Mouse (Mus musculus): Measurements from ENCODE around the gene Adgrd1. TPM values are rescaled to one million over a fixed set of nuclear protein-coding genes. Genes with fewer than 3 reads are reported as not detected.

Adgrd1 gene
- polyA plus RNA-seq, 1 experiment, result 0.06 TPM

DNA sequence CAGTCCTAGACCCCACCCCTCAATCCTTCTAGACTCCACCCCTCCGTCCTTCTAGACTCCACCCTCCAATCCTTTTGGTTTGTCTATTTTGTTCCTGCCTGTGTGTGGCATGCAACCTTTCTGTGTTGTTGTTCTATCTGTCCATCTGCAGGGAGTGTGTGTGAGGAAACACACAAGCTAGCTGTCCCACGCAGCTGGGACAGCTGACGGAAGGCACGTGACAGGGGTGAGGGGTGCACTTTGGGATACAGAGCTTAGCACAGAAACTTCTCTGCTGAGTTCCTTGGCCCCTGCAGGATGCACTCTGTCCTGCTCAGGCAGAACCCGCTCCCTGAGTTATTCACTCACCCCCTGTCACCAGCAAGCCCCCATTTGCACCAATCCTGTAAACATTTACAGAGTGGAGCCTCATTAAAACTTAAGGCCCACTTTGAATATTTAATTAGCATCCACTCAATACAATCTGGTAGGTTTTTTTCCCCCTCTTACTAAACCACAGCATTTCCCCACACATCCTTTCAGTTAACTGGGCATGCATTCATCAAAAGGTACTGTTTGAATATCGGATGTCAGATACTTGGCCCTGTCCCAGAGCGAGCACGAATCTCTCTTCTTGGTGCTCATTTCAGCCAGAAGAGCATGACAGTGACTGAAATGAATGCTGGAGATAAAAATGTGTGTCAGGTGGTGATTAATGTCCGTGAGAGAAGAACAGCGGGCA is 4.0 kb upstream of the Adgrd1 start:
- TF ChIP-seq FLI1 (IDR thresholded peaks at IDR 0.05; ENCODE audit: low read length) (no peak), GATA1 (IDR thresholded peaks at IDR 0.05; ENCODE audit: borderline replicate concordance, low read length) (no peak)
- H3K4me3 ChIP-seq (replicated peaks), result no peak overlapping the region
- no peaks in the 10 kb centered on the region for H3K9me3 ChIP-seq
- H3K4me1 ChIP-seq, result peaks cover 11% of the 10 kb centered on the region
- peaks cover 20% of the 10 kb centered on the region for H3K27me3 ChIP-seq (replicated peaks)
- H3K36me3 ChIP-seq (replicated peaks; ENCODE audit: low read length), result no peaks in the 10 kb centered on the region

DNA sequence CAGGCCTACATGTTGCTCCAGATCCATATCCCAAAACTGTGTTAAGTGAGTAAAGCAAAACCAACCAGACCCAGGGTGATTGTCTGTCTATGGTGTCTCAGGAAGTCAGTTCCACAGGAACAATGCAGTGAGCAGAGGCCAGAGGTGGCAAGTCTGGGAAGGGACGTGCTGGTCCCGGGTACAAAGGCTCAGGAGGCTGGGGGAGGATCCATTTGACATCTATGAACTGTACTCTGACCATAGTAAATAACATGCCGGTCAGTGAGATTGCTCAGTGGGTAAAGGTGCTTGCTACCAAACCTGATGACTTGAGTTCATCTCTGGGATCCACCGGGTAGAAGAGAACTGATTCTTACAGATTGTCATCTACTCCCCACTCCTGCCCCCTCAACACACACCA is 3.4 kb upstream of the Adgrd1 start:
- no peaks in the 10 kb centered on the region for H3K36me3 ChIP-seq (replicated peaks; ENCODE audit: low read length)
- no peak overlapping the region for H3K4me3 ChIP-seq (replicated peaks)
- H3K9me3 ChIP-seq, result no peaks in the 10 kb centered on the region
- H3K4me1 ChIP-seq, result peaks cover 11% of the 10 kb centered on the region
- H3K27me3 ChIP-seq (replicated peaks), result peaks cover 22% of the 10 kb centered on the region
- TF ChIP-seq GATA1 (IDR thresholded peaks at IDR 0.05; ENCODE audit: borderline replicate concordance, low read length) (no peak), FLI1 (IDR thresholded peaks at IDR 0.05; ENCODE audit: low read length) (no peak)

DNA sequence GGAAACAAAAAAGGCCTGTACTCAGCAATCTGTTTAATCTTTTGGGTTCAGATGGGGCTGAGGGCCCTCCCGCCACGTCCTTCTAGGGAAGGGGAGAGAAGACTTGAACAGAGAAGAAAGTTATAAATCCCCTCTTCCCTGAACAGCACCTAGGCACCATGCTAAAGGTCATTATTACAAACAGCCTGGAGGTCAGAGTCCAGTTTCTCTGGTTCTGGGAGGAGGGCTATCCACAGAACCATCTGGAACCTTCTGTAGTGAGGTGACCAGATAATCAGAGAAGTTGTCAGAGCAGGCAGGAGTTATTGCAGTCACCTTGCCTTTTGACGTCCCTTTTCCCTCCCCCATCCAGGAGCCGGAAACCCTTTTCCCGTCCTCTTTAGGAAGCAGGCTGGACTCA is 2.3 kb upstream of the Adgrd1 start:
- no peak for TF ChIP-seq GATA1 (IDR thresholded peaks at IDR 0.05; ENCODE audit: borderline replicate concordance, low read length)
- TF ChIP-seq FLI1 (IDR thresholded peaks at IDR 0.05; ENCODE audit: low read length), result no peak
- H3K4me1 ChIP-seq, result peaks cover 11% of the 10 kb centered on the region
- H3K9me3 ChIP-seq, result no peaks in the 10 kb centered on the region
- peaks cover 22% of the 10 kb centered on the region for H3K27me3 ChIP-seq (replicated peaks)
- no peak overlapping the region for H3K4me3 ChIP-seq (replicated peaks)
- no peaks in the 10 kb centered on the region for H3K36me3 ChIP-seq (replicated peaks; ENCODE audit: low read length)

DNA sequence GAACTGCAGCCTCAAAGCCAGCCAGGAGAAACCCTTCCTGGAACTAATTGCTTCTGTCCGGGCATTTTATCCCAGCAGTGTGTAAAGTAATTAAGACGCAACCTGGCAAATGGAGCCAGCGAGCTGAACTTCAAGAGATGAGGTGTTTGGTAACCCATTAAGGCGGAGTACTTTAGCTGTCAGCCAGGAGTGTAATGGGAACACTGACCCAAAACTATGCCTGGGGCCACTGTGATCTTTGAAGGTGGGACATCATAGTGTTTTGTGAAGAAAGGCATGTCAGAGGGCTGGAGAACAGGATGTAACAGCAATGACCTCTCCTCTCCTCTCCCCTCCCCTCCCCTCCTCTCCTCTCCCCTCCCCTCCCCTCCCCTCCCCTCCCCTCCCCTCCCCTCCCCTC is 7.5 kb downstream of the Adgrd1 start:
- no peak for TF ChIP-seq FLI1 (IDR thresholded peaks at IDR 0.05; ENCODE audit: low read length)
- no peak for TF ChIP-seq GATA1 (IDR thresholded peaks at IDR 0.05; ENCODE audit: borderline replicate concordance, low read length)
- Histone ChIP-seq H3K27me3 (replicated peaks) (peaks cover 20% of the 10 kb centered on the region), H3K9me3 (no peaks in the 10 kb centered on the region)

DNA sequence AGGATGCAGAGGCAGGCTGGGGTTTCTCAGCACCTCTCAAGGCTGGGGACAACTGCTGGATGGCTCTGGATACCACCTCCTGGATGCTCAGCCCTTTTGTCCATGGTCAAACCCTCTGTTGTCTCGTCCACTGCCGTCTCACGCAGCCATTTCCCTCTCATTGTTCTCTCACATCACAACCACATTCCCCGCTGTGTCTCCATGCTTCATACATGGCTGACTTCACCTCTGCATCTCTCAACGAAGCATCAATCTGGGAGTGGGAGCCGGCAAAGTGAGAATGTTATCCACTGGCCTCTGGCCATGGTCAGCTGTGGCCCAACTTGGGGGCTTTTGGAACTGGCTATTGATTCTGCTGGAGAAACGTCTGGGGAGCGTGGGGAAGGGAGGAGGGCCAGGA is 15.2 kb downstream of the Adgrd1 start:
- H3K9me3 ChIP-seq, result no peaks in the 10 kb centered on the region
- H3K4me3 ChIP-seq (replicated peaks), result no peak overlapping the region
- TF ChIP-seq GATA1 (IDR thresholded peaks at IDR 0.05; ENCODE audit: borderline replicate concordance, low read length), result no peak
- TF ChIP-seq FLI1 (IDR thresholded peaks at IDR 0.05; ENCODE audit: low read length), result no peak
- H3K36me3 ChIP-seq (replicated peaks; ENCODE audit: low read length), result no peaks in the 10 kb centered on the region
- H3K4me1 ChIP-seq, result no peaks in the 10 kb centered on the region
- H3K27me3 ChIP-seq (replicated peaks), result peaks cover 18% of the 10 kb centered on the region

More for the DNA sequence above, 7.5 kb downstream of the Adgrd1 start:
- Histone ChIP-seq H3K4me1 (no peaks in the 10 kb centered on the region), H3K4me3 (replicated peaks) (no peak overlapping the region), H3K36me3 (replicated peaks; ENCODE audit: low read length) (no peaks in the 10 kb centered on the region)

DNA sequence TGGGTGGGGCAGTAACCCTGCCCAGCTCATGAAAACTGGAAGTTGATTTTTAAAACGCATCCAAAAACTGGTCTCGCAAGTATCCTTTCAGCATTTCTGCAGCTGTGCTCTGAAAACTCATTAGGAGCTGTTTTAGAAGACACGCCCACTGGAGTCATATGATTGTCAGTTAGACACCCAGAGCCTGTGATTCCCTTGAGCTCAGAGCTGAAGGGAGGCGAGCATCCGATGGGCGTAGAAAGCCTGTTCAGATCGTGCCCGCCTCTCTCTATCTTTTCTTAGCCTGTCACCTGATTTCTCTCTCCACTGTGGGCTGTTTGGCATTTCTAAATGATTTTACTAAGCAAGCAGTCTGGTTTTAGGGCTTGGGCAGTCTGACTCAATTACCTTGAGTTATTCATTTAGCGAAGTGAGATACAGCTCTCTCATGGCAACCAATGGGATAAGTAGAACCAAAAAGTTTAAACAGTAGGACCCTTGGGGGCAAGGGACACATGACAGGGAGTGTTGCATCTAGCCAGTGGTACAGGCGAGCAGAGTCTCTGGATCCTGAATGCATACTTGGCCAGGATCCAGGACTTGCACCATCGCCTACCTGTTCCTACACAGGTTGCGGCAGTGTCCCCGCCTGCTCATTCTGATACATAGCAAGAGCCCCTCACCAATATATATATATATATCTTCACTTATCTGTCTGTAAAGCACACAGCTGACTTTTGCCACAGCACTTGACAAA is 17.4 kb downstream of the Adgrd1 start:
- Histone ChIP-seq H3K27me3 (replicated peaks) (peaks cover 12% of the 10 kb centered on the region), H3K36me3 (replicated peaks; ENCODE audit: low read length) (no peaks in the 10 kb centered on the region), H3K9me3 (no peaks in the 10 kb centered on the region), H3K4me3 (replicated peaks) (no peak overlapping the region), H3K4me1 (no peaks in the 10 kb centered on the region)
- no peak for TF ChIP-seq GATA1 (IDR thresholded peaks at IDR 0.05; ENCODE audit: borderline replicate concordance, low read length)
- TF ChIP-seq FLI1 (IDR thresholded peaks at IDR 0.05; ENCODE audit: low read length), result no peak

DNA sequence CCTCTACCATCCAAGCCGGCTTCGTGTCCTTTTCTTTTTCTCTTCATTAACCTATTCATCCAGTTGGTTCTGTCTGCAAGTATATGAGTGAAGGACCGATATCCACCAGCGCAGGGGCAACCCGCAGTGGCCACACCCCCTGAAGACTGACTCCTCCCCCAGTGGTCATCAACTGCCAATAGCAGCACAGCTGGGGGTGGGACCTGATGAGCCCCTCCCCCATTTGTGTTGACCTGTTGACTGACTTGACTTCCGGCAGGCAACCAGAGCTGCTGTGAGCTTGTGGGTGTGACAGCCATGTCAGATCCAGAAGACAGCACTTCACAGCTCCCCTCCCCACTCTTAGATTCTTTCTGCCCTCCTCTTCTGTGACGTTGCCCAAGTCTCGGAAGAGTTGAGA is 19.7 kb downstream of the Adgrd1 start:
- H3K27me3 ChIP-seq (replicated peaks), result peaks cover 5% of the 10 kb centered on the region
- TF ChIP-seq FLI1 (IDR thresholded peaks at IDR 0.05; ENCODE audit: low read length), result no peak
- no peak for TF ChIP-seq GATA1 (IDR thresholded peaks at IDR 0.05; ENCODE audit: borderline replicate concordance, low read length)
- no peaks in the 10 kb centered on the region for H3K36me3 ChIP-seq (replicated peaks; ENCODE audit: low read length)
- H3K4me3 ChIP-seq (replicated peaks), result no peak overlapping the region
- H3K9me3 ChIP-seq, result no peaks in the 10 kb centered on the region
- H3K4me1 ChIP-seq, result no peaks in the 10 kb centered on the region

DNA sequence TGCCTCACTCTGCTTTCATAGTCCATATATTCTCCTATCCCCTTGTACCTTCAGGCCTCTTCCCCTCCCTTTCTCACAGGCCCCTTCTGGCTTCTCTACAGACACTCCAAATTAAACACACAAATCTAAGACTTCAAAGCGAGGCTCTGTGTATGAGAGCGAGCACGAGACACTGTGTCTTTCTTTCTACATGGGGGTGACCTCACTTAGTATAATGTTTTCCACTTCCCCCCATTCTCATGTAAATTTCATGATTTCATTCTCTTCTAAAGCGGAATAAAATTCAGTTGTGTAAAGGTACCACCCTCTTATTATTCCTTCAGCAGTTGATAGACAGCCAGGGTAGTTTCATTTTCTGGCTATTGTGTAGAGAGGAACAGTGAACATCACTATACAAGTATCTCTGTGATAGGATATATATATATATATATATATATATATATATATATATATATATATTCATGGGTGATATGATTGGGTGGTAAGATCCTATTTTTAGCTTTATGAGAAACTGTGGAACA is 21.1 kb downstream of the Adgrd1 start:
- TF ChIP-seq GATA1 (IDR thresholded peaks at IDR 0.05; ENCODE audit: borderline replicate concordance, low read length) (no peak), FLI1 (IDR thresholded peaks at IDR 0.05; ENCODE audit: low read length) (no peak)
- no peak overlapping the region for H3K4me3 ChIP-seq (replicated peaks)
- no peaks in the 10 kb centered on the region for H3K9me3 ChIP-seq
- H3K27me3 ChIP-seq (replicated peaks), result peaks cover 8% of the 10 kb centered on the region
- no peaks in the 10 kb centered on the region for H3K4me1 ChIP-seq
- no peaks in the 10 kb centered on the region for H3K36me3 ChIP-seq (replicated peaks; ENCODE audit: low read length)

DNA sequence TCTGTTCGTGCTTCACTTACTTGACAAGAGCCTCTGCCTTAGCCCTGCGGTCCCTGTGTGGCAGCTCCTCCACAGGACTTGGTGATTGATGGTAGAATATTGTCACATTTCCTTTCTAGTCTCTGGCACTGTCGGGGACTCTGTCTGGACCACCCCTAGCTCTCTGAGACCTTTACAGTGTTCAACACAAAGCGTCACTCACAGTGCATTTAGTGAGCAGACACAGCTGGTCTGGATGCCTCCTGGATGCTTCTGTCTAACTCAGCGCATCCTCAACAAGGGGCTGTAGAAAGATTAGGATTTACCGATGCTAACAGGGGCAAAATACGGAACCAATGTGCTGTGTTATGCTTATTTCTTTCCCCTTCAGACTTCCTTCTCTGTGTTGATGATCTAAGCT is 22.0 kb downstream of the Adgrd1 start:
- Histone ChIP-seq H3K4me3 (replicated peaks) (no peak overlapping the region), H3K9me3 (no peaks in the 10 kb centered on the region), H3K4me1 (no peaks in the 10 kb centered on the region), H3K36me3 (replicated peaks; ENCODE audit: low read length) (no peaks in the 10 kb centered on the region), H3K27me3 (replicated peaks) (peaks cover 10% of the 10 kb centered on the region)
- no peak for TF ChIP-seq GATA1 (IDR thresholded peaks at IDR 0.05; ENCODE audit: borderline replicate concordance, low read length)

DNA sequence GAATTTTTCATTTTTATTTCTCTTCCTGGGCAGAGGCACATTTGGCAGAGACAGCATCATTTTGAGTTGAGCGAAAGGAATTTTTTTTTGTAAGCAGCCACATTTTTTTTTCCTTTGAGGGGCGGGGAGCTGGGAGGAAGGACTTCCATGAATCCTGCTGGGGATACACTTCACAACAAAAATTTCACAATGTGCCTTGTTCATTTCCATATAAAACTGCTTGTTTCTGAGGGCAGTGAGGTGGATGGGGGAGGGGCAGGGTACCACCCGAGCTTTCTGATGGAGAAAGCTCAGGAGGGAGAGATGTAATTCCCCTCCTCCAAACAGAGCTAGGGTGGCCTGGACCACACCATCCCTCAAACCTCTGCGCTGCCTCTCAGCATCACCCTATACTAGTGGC is 22.6 kb downstream of the Adgrd1 start:
- Histone ChIP-seq H3K27me3 (replicated peaks) (peaks cover 10% of the 10 kb centered on the region), H3K36me3 (replicated peaks; ENCODE audit: low read length) (no peaks in the 10 kb centered on the region), H3K9me3 (no peaks in the 10 kb centered on the region), H3K4me3 (replicated peaks) (no peak overlapping the region), H3K4me1 (no peaks in the 10 kb centered on the region)
- TF ChIP-seq FLI1 (IDR thresholded peaks at IDR 0.05; ENCODE audit: low read length), result no peak
- TF ChIP-seq GATA1 (IDR thresholded peaks at IDR 0.05; ENCODE audit: borderline replicate concordance, low read length), result no peak

Data from megakaryocyte, embryonic 14.5 days (primary cell).